In the genomic region with DNA sequence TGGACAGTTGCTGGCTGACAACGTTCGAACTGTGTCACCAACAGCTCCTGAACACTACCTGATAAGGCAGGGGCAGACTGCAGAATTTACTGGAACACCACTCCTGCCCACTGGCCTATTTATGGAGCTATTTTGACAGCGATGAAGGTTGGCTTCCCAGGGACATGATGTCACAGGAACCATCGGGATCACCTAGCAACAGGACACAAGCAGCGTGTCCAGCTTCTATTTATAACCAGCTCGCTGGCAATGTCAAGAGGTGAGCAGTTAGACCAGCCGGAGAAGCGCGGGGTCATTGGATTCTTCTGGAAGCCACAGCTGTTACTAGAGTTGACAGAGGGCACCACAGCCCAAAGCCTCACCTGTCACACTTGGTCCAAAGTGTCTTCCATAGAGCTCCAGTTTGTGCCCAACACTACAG, we compare ENCODE assay signal across 8 mouse cellular contexts.
A peak's percentile ranks its signal among the peaks of the same experiment; 100 is the strongest.
DNase-seq lines count a peak whose midpoint lies in the region; ATAC-seq and TF ChIP-seq lines count a peak whose summit lies in the region.
"Had no signal": no experiment of that assay in that cellular context is flagged by ENCODE, and none has a peak within 500 bp of the region (broad histone marks: within the 10 kb centered on the region; RNA-seq: fewer than 3 reads in every experiment).

No protein-coding gene starts in this region.

- TF ChIP-seq CTCF in liver, postnatal 0 days (IDR thresholded peaks at IDR 0.05; ENCODE audit: low read depth): no peak

- H3K4me3 ChIP-seq in liver, postnatal 0 days (ENCODE audit: low read depth, low read length): no peak overlapping the region
- no peak overlapping the region for H3K4me3 ChIP-seq in forebrain, embryonic 16.5 days (replicated peaks; ENCODE audit: low read length)

- H3K27me3 ChIP-seq in liver, postnatal 0 days (ENCODE audit: insufficient read depth, low read length): peaks cover 10% of the 10 kb centered on the region
- H3K27me3 ChIP-seq in forebrain, embryonic 16.5 days (replicated peaks; ENCODE audit: control insufficient read depth, insufficient read depth, low read length): no peaks in the 10 kb centered on the region

- no peak overlapping the region for H3K4me2 ChIP-seq in liver, postnatal 0 days (ENCODE audit: low read depth, low read length)
- no peak overlapping the region for H3K4me2 ChIP-seq in forebrain, embryonic 16.5 days (ENCODE audit: low read length)

- ATAC-seq in liver, postnatal 0 days: peak; percentile 90
- no peak for ATAC-seq in forebrain, embryonic 16.5 days
- no peak for ATAC-seq in erythroid progenitor cell, adult 5-6 weeks (replicated peaks; ENCODE audit: low FRiP score, poor library complexity, severe bottlenecking)
- ATAC-seq: Patski had no signal

- DNase-seq in Muller cell, postnatal 12 days (ENCODE audit: inconsistent ontology term): peak; percentile 43
- DNase-seq in adrenal gland, postnatal 14 days: peak; percentile 69
- DNase-seq in gastrocnemius, postnatal 25 days: peak; percentile 79
- peak; percentile 62 for DNase-seq in liver, postnatal 0 days
- DNase-seq in spleen, postnatal 4 days (ENCODE audit: low spot score in 2 of 2): no peak

- WGBS in liver, postnatal 0 days (ENCODE audit: insufficient replicate concordance): 48% methylated on average over 9 of the region's 9 CpGs
- 78% methylated on average over 9 of the region's 9 CpGs for WGBS in forebrain, embryonic 16.5 days

- peak overlapping the region; percentile 53 for H3K27ac ChIP-seq in liver, postnatal 0 days (ENCODE audit: low read depth)
- no peak overlapping the region for H3K27ac ChIP-seq in forebrain, embryonic 16.5 days (ENCODE audit: low read length)

- no peaks in the 10 kb centered on the region for H3K36me3 ChIP-seq in liver, postnatal 0 days (replicated peaks; ENCODE audit: insufficient read depth, low read length)
- H3K36me3 ChIP-seq in forebrain, embryonic 16.5 days (ENCODE audit: control insufficient read depth, insufficient read depth): no peaks in the 10 kb centered on the region

- peaks cover 14% of the 10 kb centered on the region for H3K4me1 ChIP-seq in liver, postnatal 0 days (ENCODE audit: insufficient read depth)
- peaks cover 13% of the 10 kb centered on the region for H3K4me1 ChIP-seq in forebrain, embryonic 16.5 days (replicated peaks; ENCODE audit: control insufficient read depth, insufficient read depth, low read length)

- H3K9ac ChIP-seq in liver, postnatal 0 days (replicated peaks): no peak overlapping the region
- H3K9ac ChIP-seq in forebrain, embryonic 16.5 days (replicated peaks; ENCODE audit: low read depth, low read length): no peak overlapping the region

- TF ChIP-seq EP300 in liver, postnatal 0 days (IDR thresholded peaks at IDR 0.05; ENCODE audit: low read depth): no peak

- no peaks in the 10 kb centered on the region for H3K9me3 ChIP-seq in liver, postnatal 0 days (ENCODE audit: low read length)
- H3K9me3 ChIP-seq in forebrain, embryonic 16.5 days (ENCODE audit: control insufficient read depth, low read length): no peaks in the 10 kb centered on the region

Comparison
In these comparisons a context has a peak if more than half of its experiments do, and no peak if none do; other contexts are left out.
1. DNase-seq: peak in Muller cell, postnatal 12 days (single experiment), adrenal gland, postnatal 14 days (single experiment), gastrocnemius, postnatal 25 days (single experiment) and liver, postnatal 0 days (single experiment); none in spleen, postnatal 4 days (0 of 2).